Mouse (Mus musculus): ENCODE results near the gene Tnfsf12. TPM values are rescaled to one million over a fixed set of nuclear protein-coding genes. Genes with fewer than 3 reads are reported as not detected.

Gene Tnfsf12
- total and polyA plus RNA-seq, 2 experiments from 2014 or later, result 5.0 to 7.1 TPM

DNA sequence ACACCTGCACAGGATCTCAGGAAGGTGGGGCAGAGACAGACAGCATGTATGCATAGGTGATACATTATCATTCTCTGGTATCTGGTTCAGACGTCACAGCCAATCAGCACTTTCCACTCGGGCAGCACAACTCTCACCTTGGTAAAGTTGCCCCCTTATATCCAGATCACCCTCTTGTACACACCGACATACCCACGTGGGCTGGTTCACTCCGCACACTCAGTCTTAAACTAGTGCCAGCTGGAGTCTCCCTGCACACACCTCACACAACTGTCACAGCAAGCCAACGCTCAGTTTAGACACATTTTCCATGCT is 646 bp downstream of the Tnfsf12 start:
- Histone ChIP-seq H3K4me1 (ENCODE audit: insufficient read depth, low read length) (no peaks in the 10 kb centered on the region; the same call in 1 of the 2 replicates), H3K9ac (replicated peaks; ENCODE audit: low read length) (peak overlapping the region; percentile 69), H3K36me3 (ENCODE audit: insufficient read depth, low read length) (no peaks in the 10 kb centered on the region), H3K4me2 (ENCODE audit: low read depth, low read length) (peak overlapping the region; percentile 86), H3K4me3 (ENCODE audit: low read length) (peak overlapping the region; percentile 46), H3K9me3 (ENCODE audit: low read length) (no peaks in the 10 kb centered on the region), H3K27ac (no peak overlapping the region; the same call in 1 of the 2 replicates), H3K27me3 (ENCODE audit: insufficient read depth, low read length) (no peaks in the 10 kb centered on the region)
- TF ChIP-seq CTCF (IDR thresholded peaks at IDR 0.05; ENCODE audit: low read depth), result no peak
- ATAC-seq (peak; percentile 18; the same call in 1 of the 2 replicates), DNase-seq (ENCODE audit: low spot score) (no peak)
- WGBS, result 19% methylated on average over 6 of the region's 6 CpGs

DNA sequence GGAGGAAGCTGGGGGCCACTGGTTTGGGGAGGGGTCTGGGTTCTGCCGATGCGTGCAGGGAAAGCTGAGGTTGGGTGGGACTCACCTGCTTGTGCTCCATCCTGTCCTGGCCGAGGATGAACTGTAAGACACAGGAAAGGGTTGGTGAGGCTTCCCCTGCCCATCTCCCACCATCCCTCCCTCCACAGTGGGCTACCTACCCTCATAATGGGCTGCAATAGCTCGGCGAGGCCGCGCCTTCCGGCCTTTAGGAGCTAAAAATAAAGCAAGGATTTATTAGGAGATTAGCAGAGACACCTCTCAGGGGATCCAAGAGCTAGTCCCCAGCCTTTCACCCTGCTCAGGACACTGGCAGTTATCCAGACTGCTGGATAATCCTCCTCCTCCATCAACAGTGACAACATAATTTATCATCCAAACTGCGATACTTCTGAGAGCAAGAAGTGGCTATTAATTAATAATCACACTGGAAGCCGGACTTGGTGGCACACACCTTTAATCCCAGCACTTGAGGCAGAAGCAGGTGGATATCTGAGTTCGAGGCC is 2.2 kb downstream of the Tnfsf12 start:
- no peak for TF ChIP-seq CTCF (IDR thresholded peaks at IDR 0.05; ENCODE audit: low read depth)
- no peak overlapping the region for H3K4me3 ChIP-seq (ENCODE audit: low read length)
- H3K27ac ChIP-seq, result no peak overlapping the region
- no peaks in the 10 kb centered on the region for H3K36me3 ChIP-seq (ENCODE audit: insufficient read depth, low read length)
- no peaks in the 10 kb centered on the region; the same call in 1 of the 2 replicates for H3K4me1 ChIP-seq (ENCODE audit: insufficient read depth, low read length)
- no peak overlapping the region for H3K4me2 ChIP-seq (ENCODE audit: low read depth, low read length)
- no peaks in the 10 kb centered on the region for H3K9me3 ChIP-seq (ENCODE audit: low read length)
- 57% methylated on average over 11 of the region's 11 CpGs for WGBS
- DNase-seq (ENCODE audit: low spot score) (no peak), ATAC-seq (no peak)
- no peak overlapping the region for H3K9ac ChIP-seq (replicated peaks; ENCODE audit: low read length)
- no peaks in the 10 kb centered on the region for H3K27me3 ChIP-seq (ENCODE audit: insufficient read depth, low read length)

DNA sequence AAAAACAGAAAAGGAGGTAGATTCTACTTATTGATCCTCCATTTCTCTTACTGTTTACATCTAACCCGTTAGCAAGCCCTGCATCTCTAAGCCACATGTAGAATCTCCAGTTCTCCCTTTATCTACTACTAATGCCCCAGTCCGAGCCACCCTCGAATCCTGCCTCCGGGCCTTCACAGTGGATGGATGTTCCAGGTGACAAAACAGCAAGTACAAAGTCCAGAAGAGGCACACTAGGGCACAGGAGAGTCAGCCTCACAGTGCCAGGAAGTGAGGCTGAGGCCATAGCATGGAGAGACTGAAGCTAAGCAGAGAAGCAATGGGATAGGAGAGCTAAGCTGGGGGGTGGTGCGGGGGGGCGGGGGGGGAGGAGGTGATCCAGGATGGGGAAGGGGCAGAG is 2.8 kb downstream of the Tnfsf12 start:
- ATAC-seq (no peak), DNase-seq (ENCODE audit: low spot score) (no peak)
- TF ChIP-seq CTCF (IDR thresholded peaks at IDR 0.05; ENCODE audit: low read depth), result no peak
- no peaks in the 10 kb centered on the region for H3K27me3 ChIP-seq (ENCODE audit: insufficient read depth, low read length)
- no peak overlapping the region for H3K4me2 ChIP-seq (ENCODE audit: low read depth, low read length)
- WGBS, result 90% methylated on average over 6 of the region's 6 CpGs
- no peak overlapping the region for H3K9ac ChIP-seq (replicated peaks; ENCODE audit: low read length)
- no peaks in the 10 kb centered on the region for H3K9me3 ChIP-seq (ENCODE audit: low read length)
- H3K4me3 ChIP-seq (ENCODE audit: low read length), result no peak overlapping the region
- no peaks in the 10 kb centered on the region for H3K36me3 ChIP-seq (ENCODE audit: insufficient read depth, low read length)
- H3K27ac ChIP-seq, result no peak overlapping the region
- H3K4me1 ChIP-seq (ENCODE audit: insufficient read depth, low read length), result no peaks in the 10 kb centered on the region; the same call in 1 of the 2 replicates

DNA sequence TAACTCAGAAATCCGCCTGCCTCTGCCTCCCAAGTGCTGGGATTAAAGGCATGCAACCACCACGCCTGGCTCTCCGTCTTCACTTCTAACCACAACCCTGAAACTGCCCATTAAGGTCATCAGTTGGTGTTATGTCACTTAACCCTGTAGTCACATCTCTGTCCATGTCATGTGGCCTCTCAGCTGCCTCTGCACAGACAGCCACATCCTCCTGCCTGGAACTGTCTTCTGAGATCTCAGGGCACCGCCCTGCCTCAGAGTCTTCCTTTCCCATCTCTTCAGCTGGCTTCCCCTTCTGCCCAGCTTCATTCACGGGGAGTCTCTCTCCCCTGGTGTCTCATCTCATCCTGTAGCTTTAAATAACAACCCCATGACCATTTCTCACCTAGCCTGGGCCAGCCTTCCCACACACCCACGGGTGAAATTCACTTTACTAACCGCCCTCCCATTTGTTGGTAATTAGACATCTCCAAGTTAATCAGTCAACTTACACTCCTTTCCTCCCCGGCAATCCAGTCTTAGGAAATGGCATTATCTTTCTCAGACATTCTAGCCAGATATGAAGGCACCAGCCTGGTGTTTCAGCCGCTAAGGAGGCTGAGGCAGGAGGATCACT is 3.3 kb downstream of the Tnfsf12 start:
- ATAC-seq (no peak), DNase-seq (ENCODE audit: low spot score) (no peak)
- Histone ChIP-seq H3K27me3 (ENCODE audit: insufficient read depth, low read length) (no peaks in the 10 kb centered on the region), H3K4me1 (ENCODE audit: insufficient read depth, low read length) (no peaks in the 10 kb centered on the region; the same call in 1 of the 2 replicates), H3K27ac (no peak overlapping the region), H3K4me3 (ENCODE audit: low read length) (no peak overlapping the region), H3K9ac (replicated peaks; ENCODE audit: low read length) (no peak overlapping the region), H3K9me3 (ENCODE audit: low read length) (no peaks in the 10 kb centered on the region), H3K36me3 (ENCODE audit: insufficient read depth, low read length) (no peaks in the 10 kb centered on the region), H3K4me2 (ENCODE audit: low read depth, low read length) (no peak overlapping the region)
- no peak for TF ChIP-seq CTCF (IDR thresholded peaks at IDR 0.05; ENCODE audit: low read depth)
- 83% methylated on average over 9 of the region's 9 CpGs for WGBS

DNA sequence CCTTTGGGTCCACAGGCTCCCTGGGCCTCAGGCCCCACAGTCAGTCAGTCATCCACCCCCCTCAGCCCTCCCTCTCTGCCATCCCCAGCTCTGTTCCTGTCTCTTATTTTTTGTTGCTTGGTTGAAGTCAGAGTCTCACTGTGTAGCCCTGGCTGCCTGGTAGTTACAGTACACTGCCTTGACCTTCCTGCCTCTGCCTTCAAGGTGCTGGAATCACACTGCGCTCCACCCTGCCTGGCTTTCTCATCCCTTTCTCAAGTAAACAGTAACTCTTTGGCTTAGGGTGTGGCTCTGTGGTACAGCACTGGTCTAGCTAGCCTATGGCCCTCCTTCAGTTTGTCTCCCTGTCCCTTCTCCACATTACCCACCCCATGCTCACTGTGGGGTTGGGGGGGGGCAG is 5.8 kb downstream of the Tnfsf12 start:
- Histone ChIP-seq H3K27ac (no peak overlapping the region), H3K9me3 (ENCODE audit: low read length) (no peaks in the 10 kb centered on the region), H3K27me3 (ENCODE audit: insufficient read depth, low read length) (no peaks in the 10 kb centered on the region), H3K4me2 (ENCODE audit: low read depth, low read length) (no peak overlapping the region), H3K36me3 (ENCODE audit: insufficient read depth, low read length) (no peaks in the 10 kb centered on the region), H3K4me3 (ENCODE audit: low read length) (no peak overlapping the region), H3K4me1 (ENCODE audit: insufficient read depth, low read length) (peaks cover 11% of the 10 kb centered on the region; the same call in 1 of the 2 replicates), H3K9ac (replicated peaks; ENCODE audit: low read length) (no peak overlapping the region)
- TF ChIP-seq CTCF (IDR thresholded peaks at IDR 0.05; ENCODE audit: low read depth), result no peak
- 95% methylated on average over 1 of the region's 1 CpGs for WGBS
- ATAC-seq (no peak), DNase-seq (ENCODE audit: low spot score) (no peak)

DNA sequence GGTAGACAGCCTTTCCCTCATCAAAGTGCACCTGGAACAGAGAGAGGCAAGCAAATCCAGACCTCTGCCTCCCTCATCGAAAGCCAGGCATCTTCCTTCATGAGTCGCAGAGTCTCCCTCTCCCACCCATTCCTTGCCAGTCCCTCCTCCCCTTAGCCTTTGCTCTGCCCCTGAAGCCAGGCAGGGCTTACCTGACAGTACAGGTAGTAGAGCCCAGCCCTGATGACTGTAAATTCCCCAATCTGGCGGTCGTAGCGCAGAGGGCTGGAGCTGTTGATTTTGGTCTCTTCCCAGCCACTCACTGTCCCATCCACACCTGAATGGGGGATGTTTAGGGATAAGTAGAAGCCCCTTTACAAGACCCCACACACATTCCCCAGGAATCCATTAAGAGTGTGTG is 8.6 kb downstream of the Tnfsf12 start:
- 62% methylated on average over 5 of the region's 5 CpGs for WGBS
- Histone ChIP-seq H3K36me3 (ENCODE audit: insufficient read depth, low read length) (no peaks in the 10 kb centered on the region), H3K27ac (0 out of 2 replicates have a peak overlapping the region, but pooled peaks have one; percentile 79), H3K9me3 (ENCODE audit: low read length) (no peaks in the 10 kb centered on the region), H3K4me2 (ENCODE audit: low read depth, low read length) (no peak overlapping the region), H3K27me3 (ENCODE audit: insufficient read depth, low read length) (no peaks in the 10 kb centered on the region), H3K4me1 (ENCODE audit: insufficient read depth, low read length) (peaks cover 18% of the 10 kb centered on the region; the same call in 1 of the 2 replicates), H3K9ac (replicated peaks; ENCODE audit: low read length) (no peak overlapping the region), H3K4me3 (ENCODE audit: low read length) (no peak overlapping the region)
- ATAC-seq, result no peak
- DNase-seq (ENCODE audit: low spot score), result no peak
- no peak for TF ChIP-seq CTCF (IDR thresholded peaks at IDR 0.05; ENCODE audit: low read depth)

DNA sequence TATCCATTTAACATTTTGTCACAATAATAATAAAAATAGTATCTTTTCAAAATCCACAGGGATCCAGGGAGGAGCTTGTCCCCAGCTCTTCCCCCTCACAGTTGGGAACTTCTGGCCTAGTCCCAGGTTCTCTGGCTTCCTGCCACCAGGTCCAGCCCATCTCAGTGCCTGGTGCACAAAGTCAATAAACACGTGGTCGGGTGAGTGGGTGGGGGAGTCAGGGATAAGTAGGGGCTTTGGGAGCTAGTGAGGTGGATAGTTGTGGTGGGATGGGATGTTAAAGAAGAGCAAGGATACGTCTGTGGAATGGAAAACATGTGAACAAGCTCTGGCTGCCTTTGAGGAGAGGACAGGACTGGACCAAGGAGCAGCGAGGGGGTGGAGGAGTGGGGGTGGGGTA is 9.3 kb downstream of the Tnfsf12 start:
- Histone ChIP-seq H3K27ac (peak overlapping the region; percentile 79; the same call in 1 of the 2 replicates), H3K4me1 (ENCODE audit: insufficient read depth, low read length) (peaks cover 18% of the 10 kb centered on the region; the same call in 1 of the 2 replicates), H3K9me3 (ENCODE audit: low read length) (no peaks in the 10 kb centered on the region), H3K4me2 (ENCODE audit: low read depth, low read length) (no peak overlapping the region), H3K4me3 (ENCODE audit: low read length) (no peak overlapping the region), H3K36me3 (ENCODE audit: insufficient read depth, low read length) (no peaks in the 10 kb centered on the region), H3K9ac (replicated peaks; ENCODE audit: low read length) (no peak overlapping the region), H3K27me3 (ENCODE audit: insufficient read depth, low read length) (no peaks in the 10 kb centered on the region)
- DNase-seq (ENCODE audit: low spot score) (peak; percentile 61), ATAC-seq (no peak)
- 14% methylated on average over 4 of the region's 4 CpGs for WGBS
- TF ChIP-seq CTCF (IDR thresholded peaks at IDR 0.05; ENCODE audit: low read depth), result no peak

Data from hindbrain, postnatal 0 days (tissue).